Mouse (Mus musculus) left cerebral cortex, adult 11 months (tissue): ENCODE results near the gene Gm20388.

ENCODE experiments used
- DNase-seq: peaks from one replicate; pipeline ENCODE4 v3.0.0; 2022; ENCODE audit warnings: low spot score

Gm20388 gene

DNA sequence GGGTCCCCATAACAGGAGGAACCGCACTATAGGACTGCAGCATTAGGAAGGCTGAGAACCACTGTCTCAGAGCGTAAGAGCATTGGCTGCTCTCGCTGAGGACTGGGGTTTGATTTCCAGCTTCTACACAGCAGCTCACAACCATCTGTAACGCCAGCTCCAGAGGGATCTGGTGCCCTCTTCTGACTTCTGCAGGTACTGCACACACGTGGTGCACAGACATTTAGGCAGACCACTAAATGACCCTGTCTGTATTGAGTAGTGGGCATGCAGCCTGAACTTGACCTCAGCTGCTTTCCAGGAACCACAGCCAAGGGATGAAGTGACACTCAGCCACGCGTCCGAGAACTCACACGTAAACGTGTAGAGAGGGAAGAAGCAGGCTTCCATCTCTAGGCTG is 3912.5 kb downstream of the Gm20388 start:
- DNase-seq = no peak

DNA sequence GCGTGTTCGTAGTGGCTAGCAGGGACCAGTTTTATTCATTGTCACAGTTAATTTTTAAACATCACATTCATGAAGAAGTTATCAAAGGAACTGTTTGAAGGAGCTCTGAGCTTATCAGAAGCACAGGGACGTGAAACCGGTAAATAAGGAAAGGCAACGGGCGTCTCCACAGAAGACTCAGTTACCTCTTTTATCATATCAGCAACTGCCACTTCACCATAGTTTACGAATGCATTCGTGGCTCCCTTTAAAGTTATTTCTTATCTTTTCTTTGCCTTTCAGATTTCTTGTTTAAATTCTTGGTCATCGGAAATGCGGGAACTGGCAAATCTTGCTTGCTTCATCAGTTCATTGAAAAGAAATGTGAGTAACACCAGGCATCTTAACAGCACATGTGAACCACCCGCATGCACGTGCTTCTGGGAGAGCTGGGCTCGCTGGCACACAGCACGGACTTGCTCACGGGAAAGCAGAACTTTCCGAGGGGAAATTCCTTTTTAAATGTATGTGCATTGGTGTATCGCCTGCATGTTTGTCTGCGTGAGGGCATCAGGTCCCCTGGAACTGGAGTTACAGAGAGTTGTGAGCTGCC is 3913.0 kb downstream of the Gm20388 start:
- DNase-seq = no peak

DNA sequence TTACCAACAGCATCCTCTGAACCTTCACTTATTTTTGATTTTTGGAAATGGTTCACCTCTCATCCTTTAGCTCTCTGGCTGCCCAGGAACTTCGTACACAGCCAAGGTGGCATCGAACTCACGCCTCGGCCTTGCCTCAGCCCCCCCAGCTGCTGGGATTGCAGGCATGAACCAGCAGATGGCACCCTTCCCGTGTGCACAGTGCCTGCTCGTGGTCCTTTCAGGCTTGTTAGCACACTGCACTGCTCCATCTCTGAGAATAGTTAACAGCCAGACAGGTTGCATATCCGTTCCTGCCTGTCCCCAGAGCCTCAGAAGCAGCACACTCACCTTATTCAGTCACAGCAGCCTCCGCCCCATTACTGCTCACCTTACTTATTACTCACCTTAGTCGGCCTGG is 3915.4 kb downstream of the Gm20388 start:
- no peak for DNase-seq

DNA sequence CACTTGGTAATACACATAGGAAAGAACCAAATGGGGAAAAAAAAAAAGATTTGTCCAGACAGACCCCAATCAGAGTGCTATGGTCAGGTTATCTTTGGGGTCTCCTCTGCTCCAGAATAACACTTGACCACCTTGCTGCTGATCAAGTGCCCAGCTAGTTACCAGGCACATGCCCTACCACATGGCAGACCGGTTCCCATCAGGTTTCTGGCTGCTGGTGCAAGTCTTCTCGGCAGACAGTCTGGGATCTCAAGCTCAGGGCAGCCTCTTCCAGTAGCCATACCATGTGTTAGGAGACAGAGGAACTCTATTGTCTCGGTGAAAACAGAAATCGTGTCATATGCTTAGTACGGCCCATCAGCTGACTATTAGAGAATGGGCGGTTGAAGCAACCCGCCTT is 3916.1 kb downstream of the Gm20388 start:
- no peak for DNase-seq

DNA sequence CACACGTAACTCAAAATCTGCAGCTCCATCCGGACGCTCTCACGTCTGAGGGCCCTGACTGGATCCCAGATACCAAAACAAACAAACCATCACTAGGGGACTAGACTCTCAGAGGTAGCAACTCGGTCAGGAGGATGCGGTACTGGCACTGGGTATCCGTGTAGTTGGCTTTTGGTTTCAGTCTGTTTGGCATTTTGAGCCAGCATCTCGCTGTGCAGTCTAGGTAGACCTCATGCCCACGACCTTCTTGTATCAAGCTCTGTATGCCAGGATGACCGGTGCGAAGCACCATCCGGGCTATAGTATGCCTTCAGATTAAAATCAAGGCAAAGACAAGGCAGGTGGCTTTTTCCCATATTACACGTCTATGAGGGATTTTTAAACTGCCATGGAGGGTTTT is 3916.9 kb downstream of the Gm20388 start:
- no peak for DNase-seq

DNA sequence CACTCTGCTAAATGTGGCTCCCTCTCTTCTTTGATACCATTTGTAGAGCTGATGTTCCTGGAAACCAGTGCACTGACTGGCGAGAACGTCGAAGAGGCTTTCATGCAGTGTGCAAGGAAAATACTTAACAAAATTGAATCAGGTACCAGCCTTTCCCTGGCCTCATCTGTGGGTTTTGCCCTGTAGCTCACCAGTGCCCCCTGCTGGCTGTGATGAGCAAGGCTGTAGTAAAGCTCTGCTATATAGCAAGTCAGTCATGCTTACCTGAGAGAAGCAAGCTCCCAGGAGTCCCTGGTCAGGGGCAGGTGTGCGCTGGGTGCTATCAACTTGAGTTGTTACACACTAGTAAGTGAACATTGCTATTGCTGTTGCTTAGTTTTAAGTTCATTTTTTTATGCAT is 3922.1 kb downstream of the Gm20388 start:
- DNase-seq = no peak

DNA sequence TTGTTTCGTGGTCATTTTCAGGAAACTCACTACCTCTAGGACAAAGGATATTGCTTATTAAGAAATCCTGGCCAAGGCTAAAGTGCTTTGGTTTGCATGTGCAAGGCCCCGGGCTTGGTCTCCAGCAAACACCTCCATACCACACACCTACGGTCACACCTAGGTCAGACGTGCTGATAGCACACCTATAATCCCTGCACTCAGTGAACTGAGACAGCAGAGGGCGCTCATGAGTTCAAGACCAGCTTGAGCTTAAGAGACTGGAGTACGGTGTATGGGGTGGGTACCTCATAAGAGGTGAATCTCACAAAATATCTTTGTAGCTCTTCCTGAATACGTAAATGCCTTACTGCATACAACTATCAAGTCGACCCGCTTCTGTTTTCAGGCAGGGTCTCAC is 3924.8 kb downstream of the Gm20388 start:
- no peak for DNase-seq

DNA sequence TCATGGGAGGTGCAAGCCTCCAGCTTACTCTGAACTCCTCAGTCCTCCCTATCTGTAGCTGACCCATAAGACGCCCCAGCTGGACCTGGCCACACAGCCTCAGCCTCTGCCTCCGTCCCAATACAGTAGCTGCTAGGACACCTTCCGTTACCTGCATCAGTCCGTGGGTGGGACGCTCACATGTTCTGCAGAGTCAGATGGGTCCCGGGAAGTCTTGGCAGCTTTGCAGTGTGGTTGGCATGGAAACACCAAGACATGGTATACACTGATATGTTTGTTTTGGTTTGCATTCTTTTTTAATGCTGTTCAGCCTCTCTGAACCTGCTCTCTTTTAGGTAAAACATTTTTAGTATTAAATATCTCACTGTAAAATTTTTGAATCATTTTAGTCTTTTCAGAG is 3925.7 kb downstream of the Gm20388 start:
- no peak for DNase-seq

DNA sequence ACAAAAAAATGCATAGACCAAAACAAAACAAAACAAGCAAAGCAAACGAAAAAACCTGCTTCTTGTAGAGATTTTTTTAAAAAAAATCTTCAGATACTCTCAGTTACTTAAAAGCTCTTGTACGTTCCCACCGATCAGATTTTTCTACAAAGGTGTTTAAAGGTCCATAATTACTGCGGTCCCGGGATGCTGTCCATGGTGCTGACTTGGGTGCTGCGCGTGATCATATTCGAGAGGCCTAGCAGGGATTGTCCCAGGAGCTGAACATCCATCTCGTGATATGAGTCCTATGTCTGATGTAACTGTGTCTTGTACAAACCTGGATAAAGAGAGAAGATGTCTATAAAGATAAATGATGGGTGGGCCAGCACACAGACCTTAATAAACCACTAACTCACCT is 3927.9 kb downstream of the Gm20388 start:
- no peak for DNase-seq

DNA sequence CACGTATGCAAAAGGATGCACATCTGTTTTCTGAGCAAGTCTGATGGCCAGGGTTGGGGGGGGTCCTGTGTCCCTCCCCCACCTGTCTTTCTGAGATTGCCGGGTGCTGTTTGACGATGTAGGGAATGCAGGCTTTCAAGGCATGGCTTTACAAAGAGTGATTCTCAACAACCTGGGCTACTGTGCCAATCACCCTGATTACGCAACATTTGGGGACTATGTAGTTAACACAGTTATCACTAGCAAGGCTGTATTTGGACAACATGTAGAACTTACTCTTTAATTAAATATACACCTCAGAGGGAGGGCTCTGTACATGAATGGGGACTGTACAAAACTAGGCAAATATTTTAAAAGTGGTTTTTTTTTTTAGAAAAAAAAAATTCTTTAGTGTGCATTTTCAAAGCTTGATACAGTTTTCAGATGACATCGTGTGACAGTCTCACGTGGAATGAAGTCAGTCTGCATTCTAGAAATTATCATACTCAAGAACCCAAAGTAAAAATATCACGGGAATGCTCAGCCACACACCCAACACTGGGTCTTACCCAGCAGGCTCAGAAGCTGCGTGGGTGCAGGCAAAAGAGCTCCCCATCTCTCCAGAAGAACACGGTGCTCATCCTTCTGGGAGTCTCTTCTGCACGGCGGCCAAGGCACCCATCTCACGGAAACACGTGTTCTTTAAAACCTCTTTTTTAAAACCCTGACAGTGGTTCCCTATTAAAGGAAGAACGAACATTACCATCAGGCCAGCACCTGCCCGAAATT is 3930.1 kb downstream of the Gm20388 start:
- peak; percentile 83 for DNase-seq

DNA sequence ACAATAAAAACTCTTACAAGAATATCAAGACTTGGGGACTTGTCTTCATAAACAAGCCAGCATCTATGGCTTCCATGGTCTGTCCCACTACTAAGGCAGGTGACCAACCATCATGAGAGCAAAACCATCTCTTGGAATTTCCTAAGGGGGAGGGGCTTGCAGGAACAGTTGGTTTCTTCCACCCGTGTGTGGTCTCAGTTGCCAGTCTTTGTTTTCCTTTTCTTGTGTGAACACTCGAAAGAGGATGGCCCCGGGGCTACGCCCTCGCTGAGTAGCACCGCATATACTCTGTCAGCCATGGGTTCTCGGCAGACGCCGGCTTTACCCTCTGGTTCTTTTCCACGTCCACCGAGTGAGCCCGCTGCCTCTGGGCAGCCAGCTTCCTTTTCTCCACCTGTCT is 3931.4 kb downstream of the Gm20388 start:
- DNase-seq = no peak

DNA sequence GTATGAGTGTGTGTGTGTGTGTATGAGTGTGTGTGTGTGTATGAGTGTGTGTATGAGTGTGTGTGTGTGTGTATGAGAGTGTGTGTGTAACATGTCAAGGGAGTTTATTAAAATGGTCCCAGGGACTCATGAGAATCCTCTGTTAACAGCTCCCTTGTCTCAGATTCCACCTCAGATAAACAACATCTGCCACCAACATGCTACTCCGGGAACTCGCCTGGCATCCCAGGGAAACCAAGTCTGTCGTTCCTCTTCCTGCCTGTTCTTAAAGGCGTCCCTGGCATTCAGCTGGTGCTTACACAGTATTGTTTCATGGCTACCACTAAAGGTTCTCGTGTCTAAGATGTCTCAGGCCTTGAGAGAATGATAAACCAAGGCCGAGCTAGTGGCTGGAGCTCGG is 3933.7 kb downstream of the Gm20388 start:
- DNase-seq = no peak

DNA sequence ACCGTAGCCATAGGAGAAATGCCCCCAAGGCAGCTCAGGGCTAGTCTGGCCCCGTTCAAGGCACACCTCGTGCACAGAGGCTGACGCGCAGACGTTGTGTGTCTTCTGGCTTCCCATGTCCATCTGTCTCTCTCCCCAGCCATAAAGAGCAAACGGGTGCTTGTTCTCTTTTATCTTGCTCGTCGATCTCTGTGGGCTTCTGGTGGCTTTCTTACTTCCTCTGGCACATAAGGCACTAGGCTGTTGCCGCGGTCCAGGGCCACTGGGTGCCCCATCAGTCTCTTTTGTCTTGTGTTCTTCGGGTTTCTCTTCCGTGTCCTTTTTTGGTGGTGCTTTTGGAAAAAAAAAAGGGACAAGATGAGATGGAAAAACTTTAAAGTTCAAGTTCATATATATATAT is 3934.5 kb downstream of the Gm20388 start:
- no peak for DNase-seq

DNA sequence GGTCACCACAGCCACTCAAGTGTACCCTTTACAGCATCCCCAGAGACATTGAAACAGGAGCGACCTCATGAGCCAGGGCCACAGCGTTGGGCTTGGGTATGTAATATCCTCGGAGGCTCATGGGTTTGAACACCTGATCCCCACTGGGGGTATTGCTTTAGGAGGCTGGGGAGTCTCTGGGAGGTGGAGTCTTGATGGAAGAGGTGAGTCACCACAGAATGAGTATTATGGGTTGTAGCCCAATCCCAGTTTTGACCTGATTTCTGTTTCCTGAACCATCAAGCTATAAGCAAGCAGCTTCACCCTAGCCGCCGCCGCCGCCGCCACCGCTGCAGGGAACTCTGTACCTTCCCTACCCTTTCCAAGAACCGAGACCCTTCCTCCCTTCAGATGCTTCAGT is 3935.3 kb downstream of the Gm20388 start:
- DNase-seq = no peak

DNA sequence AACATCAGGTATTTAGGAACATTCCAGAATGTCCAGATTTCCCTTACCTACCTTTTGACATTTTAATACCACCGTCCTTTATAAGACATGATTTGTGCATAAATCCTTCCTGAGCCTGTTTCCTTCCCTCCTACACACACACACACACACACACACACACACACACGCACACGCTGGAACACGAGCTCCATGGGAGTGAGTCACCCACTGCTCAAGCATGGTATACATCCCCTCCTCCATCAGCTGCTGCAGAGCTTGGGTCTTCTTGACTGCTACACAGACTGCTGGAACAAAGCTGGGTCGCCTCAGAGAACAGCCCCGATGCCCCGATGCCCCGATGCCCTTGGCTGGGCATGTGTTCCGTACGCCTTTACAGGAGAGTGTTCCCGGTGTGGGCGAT is 3935.9 kb downstream of the Gm20388 start:
- DNase-seq = no peak

DNA sequence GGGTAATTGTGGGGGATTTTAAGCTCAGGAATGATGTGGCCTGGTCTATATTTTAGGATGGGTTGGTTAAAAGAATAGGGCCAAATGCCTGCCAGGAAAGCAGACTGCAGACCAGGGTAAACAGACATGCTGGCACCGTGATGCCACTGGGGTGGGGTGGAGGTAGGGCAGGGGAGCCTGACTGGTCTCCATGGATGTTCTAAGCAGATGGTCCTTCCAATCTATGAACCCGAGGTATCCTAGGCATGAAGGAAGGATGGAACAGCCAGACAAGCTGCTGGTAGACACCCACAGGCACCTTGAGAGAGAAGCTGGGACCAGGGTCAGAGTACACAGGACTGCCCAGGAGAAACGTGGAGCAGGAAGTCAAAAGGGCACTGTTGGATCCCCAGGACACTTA is 3936.9 kb downstream of the Gm20388 start:
- DNase-seq = no peak

DNA sequence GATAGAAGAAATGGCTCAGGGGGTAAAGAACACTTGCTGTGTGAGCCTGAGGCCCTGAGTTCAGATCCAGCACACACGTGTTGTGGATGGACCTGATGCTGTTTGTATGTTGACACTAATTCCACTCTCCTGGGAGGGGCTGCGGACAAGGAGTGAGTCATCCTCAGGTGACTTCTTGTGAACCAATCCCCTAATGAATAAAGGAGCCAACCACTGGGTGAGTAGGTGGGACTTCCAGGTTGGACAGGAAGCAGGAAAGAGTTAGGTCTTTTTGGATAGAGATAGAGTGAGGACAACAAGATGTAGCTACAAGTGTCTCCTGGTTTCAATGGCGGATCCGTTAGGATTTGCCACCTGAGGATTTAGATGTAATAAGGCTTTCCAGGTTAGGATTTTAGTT is 3938.7 kb downstream of the Gm20388 start:
- DNase-seq = no peak

DNA sequence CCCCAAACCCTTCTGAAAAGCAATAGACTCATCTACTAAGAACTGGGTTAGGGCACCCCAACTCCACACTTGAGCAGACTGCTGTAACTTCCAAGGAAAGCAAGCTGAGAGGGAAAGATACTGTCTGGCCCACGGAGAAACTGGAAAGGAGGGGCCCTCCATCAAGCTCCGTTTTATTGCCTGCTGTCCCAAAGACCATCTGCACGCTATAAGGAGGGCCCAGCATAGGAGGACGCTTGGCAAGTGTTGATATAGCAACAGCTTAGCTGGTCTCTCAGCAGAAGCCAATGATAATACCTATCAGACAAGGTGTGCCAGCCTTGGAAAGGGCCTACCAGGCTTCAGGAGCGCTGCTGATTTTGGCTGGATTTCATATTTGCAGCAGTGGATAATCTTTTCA is 3940.9 kb downstream of the Gm20388 start:
- DNase-seq = no peak

DNA sequence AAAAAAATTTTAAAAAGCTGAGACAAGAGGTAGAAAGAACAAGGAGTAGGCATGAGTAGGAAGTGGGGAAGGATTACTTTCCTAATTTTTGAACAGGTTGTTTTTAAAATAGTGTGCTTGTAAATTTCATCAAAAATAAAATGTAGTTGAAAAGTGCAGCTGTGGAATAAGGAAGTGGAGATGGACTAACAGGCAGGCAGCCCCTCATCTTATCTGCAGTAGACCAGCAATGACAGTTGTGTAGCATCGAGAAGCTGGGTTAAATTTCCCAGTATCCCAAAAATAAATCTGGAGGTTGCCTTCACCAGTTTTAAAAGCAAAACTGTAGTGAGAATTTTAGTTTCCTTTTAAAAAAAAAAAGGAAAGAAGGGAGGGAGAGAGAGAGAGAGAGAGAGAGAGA is 3943.6 kb downstream of the Gm20388 start:
- no peak for DNase-seq

DNA sequence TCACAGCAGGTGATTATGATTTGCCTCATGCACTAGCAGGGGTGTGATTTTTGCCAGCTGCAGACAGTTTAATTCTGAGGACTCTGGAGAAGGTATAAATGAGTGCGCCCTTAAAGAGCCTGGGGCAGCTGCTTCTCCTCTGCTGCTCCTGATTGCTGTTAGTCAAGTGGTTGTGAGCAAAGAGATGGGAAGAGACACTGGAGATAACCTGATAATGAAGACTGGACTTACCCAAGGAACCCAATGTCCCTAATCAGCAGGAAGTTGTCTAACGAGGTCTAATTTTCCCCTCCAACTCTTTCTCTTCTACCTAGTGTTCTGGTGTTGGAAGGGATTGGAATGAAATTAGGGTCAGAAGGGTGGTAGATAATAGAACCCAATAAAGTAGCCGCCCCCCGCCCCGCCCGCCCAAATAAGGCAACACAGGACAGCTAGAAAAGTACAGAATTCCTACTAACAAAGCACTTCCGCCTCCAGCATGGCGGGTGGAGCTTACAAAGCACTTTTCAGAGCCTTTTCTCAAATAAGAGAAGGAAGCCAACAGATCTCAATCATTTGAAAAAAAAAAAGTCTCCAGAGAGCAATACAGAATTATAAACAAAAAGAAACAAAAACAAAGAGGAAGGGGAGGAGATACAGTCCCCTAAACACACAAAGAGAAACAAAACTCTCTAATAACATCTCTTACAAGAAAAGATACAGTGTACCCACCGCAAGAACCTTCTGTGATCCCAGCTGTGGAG is 3944.3 kb downstream of the Gm20388 start:
- DNase-seq = no peak

DNA sequence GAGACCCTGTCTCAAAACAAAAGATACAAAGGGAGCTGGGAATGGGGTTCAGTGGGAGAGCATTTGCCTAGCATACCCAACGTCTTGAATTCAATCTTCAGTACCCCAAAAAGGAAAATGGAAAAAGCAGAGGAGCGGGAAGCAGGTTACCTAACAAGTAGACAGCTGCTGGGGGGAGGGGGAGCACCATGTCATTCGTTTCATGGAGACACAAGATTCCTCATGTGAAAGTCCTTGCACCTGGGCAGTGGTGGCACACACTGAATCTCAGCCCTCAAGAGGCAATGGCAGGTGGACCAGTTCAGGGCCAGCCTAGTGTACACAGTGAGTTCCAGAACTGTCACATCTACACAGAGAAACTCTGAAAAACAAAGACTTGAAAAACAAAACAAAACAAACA is 3946.7 kb downstream of the Gm20388 start:
- DNase-seq = no peak

DNA sequence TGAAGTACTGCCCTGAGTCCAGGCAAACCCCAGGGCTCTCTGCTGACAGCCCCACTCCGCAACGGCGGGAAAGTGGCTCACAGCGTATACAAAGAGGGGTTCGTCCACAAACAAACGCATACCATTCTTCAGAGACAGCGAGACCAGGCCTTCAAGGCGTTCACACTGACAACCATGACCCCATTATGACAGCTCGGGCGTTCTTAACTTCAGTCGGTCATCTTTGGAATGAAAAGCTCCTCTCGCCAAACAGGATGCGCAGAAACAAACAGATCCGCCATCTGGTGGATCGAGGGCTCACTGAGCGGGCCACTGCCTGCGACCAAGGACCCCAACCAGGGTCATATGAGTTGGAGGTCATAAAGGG is 3947.9 kb downstream of the Gm20388 start:
- no peak for DNase-seq

DNA sequence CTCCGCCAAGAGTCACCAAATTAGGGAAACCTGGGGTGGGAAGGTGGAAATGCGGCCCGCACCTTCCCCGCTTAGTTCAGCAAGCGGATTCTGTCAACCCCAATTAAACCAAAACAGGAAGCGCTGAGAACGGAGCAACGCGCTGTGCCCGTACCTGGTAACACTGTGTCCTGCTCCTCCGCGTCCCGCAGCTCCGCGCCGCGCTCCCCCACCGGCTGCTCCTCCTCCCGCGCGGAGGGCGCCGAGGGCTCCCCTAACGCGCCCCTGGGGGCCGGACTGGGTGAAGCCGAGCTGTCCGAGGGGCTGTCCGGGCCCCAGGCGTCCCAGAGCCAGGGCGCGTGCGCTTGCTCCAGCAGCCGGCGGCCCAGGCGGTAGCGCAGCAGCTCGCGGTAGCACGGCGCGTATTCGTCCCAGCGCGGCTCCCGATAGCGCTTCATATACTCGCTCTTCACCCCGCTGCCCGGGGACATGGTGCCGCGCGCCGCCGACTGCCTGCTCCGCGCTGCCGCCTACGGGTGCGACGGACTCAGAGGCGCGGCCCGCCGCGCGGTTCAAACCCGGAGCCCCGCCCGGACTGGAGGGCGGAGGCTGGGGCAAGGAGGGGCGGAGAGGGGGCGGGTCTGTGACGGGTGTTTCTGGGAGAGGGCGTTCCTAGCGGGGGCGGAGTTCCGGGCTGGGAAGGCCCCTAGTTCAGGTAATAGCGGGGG is 3948.5 kb downstream of the Gm20388 start:
- peak; percentile 88 for DNase-seq
